Mouse (Mus musculus) lung, adult 18-20 months (tissue): ENCODE results near the gene Usp29.

Experiments
- DNase-seq, 2 experiments: peaks; one replicate each; pipeline ENCODE4 v3.0.0; 2022; ENCODE audit warnings: mixed read lengths in 2 of 2

Gene Usp29

DNA sequence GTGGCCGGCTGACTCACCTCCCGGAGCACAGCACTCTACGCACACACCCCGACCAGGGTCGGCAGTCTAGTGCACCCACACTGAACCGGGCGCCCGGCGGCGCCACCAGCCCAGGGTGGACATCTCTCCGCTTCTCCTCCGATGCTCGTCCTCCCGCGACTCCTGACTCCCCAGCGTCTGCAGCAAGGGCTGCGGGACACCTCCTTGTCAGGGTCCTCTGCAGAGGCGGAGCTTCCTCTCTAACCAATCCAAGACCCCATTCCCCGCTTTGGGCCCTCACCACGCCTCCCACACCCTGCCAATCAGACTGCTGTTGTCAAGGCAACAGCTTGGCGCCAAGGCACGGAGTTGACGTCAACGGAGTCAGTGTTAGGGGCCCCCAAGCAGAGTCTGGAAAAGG lies at the start of gene Usp29, which contains the start of gene Peg3:
Usp29 (plus strand) TSS at position 338 of the 400 bp plus-strand sequence.
Peg3 (minus strand) TSS at position 191 of the 400 bp plus-strand sequence.
- peak; percentile 50 to 64 for DNase-seq

DNA sequence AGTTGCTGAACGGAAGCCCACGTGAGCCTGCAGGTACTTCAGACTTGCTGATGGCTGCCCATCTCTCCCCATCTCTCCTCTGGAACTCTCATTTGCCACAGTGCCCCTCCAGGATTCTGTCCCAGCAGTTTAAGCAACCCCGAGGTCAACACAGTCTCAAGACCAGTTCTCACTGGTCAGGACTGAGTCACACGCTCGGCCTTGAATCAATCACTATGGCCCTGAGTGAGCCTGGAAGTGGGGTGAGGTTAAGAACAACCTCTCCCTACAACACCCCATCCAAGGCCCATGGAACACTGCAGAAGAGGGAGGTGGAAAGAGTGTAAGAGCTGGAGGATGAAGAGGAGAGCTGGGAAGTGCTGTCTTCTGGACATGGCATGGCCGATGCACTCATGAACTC lies 44.9 kb upstream of the Usp29 start:
- DNase-seq, result no peak

DNA sequence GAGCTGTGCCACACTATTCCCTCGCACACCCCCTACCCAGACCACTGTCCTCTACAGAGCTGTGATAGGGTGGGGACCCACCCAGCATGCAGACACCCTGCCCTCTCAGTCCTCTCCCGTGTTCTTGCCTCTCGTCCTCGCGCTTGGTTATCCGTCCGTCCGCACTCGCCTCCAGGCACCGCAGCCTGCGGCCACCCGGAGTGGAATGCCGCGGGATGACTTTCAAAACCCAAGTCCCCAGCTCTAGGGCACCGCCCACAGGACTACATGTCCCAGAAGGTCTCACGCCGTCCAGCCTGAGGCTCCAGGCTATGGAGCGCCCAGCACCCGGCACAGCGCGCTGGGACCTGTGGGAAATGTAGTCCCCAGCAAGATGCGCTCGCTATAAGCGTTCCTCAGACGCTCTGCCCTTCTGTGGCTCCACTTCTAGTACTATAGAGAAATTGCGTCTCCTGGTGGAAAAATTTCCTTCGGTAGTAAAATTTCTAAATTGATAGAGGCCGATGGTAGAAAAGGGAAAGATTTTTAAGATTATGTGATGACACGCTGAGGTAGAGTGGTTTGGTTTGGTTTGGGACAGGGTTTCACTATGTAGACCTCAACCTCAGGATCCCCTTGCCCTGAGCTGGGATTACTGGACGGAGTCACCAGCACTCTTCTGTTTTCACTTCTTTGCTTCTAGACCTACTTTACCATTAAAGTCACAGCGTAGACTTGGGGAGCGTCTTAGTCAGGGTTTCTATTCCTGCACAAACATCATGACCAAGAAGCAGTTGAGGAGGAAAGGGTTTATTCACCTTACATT lies 33.9 kb upstream of the Usp29 start, which contains the start of gene Zim1:
Zim1 (minus strand) TSS at position 210 of the 805 bp plus-strand sequence.
- peak; percentile 58 to 71 for DNase-seq

DNA sequence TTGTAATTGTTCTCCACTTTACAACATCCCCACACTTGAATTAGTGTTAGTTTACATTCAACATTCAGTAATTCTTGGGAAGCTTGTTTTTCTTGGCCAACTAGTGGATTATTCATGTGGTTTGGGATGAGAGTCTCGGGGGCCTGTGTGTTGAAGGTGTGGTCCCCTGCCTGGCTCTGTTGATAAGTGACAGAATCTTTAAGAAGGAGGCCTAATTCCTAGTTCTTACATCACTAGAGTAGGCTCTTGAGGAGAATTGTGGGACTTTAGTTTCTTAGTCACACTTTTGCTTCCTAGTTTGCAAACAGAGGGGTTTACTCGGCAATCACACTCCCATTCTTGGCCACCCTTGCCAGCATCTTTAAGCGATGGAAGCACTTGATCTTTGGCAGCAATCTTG lies 31.1 kb upstream of the Usp29 start:
- peak in 1 of 2 experiments; percentile 5 for DNase-seq

DNA sequence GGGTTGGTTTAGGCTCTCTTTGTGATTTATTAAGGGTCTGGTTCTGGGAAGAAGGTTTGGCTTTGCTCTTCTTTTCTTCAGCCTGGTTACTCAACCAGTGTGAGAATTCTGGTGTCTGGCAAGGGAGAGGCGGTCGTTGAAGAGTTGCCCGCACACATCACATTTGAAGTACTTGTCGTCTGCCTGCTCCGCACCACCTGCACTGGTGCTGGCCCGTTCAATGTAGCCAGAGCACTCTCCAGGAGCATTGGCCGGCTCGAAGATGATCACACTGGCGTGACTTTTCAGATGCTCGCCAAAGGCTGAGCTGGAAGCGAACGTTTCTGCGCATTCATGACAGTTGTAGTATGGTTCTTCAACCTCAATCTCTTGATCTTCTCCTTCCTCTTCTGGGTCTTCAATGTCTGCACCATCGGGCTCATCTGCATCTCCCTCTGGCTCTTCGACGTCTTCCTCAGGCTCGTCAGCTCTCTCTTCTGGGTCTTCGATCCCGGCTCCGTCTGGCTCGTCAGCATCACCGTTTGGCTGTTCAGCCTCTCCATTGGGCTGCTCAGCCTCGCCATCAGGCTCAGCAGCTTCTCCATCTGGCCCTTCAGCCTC lies 22.9 kb upstream of the Usp29 start:
- no peak for DNase-seq

DNA sequence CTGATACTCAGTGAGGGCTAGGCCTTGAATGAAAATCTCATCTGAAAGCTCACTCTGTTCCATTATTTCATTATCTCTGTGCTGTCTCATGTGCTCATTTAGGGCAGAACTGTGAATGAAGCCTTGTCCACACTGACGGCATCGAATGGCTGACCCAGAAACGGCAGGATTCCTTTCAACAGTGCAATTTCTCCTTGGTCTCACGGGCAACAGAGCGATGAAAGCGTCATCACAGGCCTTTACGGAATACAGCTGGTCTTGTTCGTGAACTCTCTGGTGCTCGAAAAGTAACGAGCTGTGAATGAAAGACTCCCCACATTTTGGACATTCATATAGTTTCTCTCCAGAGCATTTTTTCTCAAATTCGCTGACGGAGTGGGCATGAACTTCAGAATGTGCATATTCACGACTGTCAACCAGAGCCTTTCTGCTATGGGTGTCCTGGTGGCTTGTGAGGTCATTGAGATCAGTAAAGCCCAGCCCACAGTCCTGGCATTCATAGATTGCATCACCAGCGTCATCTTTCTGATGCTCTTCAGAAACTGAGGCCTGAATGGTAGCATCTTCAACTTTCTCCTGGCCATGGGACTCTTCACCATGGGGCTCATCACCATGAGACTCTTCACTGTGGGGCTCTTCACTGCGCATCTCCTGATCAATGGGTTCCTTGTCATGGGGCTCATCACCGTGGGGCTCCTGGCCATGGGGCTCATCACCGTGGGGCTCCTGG lies 21.8 kb upstream of the Usp29 start:
- no peak for DNase-seq

DNA sequence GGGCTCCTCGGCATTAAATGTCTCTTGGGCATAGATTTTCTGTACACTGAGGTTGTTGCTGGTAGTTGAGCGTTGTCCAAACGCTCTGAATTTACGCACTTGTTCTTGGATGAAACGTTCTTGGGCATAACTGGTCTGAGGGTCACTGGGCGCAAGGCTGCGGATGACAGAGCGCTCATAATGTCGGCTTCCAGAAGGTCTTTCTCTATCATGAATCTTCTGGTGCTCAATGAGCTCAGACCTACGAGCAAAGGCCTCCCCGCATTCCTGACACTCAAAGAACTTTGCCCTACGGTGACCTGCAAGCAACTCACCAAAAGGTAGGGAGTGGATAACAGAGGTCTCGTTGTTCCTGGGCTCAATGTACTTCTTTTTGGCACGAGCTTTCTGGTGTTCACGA lies 21.0 kb upstream of the Usp29 start:
- DNase-seq, result no peak

DNA sequence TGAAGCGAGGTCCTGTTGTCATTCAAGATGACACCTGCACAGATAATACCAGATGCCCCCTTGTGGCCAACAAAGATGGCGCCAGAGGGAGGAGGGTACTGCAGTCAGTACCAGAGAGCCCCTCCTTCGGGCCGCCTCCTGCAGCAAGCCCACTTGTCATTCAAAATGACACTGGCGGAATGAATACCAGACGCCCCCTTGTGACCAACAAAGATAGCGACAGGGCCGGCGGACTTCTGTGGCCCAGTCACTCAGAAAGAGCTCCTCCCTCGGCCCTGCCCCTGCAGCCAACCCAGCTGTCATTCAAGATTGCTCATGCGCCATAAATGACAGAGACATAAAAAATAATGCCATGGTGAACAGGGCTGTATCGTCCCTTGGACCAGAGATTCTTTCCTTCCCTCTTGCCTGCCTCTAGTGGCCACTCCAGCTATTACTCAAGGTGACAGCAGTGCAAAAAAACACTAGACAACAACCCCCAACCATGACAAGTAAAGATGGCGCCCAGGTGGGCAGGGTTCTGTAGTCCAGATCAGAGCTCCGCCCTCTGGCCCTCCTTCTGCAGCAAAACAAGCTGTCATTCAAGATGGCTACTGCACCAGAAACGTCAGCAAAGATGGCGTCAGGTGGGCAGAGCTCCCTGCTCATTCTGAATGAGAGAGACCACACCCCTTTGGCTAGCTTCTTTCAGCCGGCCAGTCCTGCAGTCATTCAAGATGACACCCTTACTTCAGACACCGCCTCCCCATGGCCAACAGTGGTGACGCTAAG lies 2.8 kb upstream of the Usp29 start:
- DNase-seq, result peak; percentile 73 to 75

DNA sequence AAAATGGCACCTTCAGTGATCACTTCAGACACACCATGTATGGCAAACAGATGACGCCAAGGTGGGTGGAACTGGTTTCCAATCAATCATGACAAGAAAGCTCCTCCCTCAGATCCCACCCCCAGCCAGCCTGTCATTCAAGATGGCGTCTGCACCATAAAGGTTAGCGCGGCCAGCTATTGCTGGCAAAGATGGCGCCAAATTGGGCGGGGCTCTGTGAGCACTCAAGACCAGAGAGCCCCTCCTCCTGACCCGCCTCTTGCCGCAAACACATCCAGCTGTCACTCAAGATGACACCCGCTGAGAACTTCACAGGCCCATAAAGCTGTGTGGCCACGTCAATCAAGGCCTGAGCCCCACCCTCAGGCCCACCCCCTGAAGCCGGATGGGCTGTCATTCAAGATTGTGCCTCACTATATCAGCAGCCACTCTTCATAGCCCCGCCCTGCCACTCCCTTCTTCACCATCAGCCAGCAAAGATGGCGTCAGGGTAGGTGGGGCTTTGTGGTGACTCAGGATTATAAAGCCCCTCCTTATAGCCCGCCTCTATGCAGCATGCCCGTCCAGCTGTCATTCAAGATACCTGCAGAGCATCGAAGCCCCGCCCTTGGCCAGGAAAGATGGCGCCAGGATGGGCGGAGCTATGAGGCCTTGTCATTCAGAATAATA lies 2.0 kb upstream of the Usp29 start:
- DNase-seq, result peak; percentile 87 to 88

DNA sequence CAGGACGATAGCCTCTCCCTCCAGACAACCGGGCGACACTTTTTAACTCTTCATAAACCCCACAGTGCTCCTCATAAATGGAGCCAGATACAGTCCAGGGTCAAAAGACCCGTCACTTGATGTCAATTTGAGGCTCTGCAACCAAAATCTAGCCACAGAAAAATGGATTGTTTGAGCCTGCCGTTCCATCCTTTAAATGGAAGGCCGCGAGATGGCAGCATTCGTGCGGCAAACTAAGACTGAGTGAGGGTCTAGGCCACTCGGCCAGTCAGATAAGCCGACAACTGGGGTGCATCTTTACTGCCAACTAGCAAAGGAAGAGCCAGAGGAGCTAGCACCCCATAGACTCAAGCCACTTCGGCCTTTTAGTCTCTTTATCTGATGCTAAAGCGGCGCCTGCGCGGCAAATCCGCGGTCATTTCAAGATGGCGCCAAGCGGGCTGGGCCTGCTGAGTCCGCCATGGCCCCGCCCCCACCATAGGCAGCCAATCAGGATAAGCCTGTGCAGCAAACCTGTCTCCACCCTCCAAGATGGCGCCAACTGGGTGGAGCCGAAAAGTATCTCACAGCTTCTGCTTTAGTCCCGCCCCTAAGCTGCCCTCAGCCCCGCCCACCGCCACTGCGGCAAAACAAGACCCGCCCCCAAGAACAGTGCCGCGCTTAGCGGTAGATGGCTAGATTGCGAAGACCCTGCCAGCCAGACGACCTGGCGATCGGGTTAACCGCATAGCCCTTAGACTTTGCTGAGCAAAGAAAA lies 1.1 kb upstream of the Usp29 start:
- peak; percentile 94 to 96 for DNase-seq

DNA sequence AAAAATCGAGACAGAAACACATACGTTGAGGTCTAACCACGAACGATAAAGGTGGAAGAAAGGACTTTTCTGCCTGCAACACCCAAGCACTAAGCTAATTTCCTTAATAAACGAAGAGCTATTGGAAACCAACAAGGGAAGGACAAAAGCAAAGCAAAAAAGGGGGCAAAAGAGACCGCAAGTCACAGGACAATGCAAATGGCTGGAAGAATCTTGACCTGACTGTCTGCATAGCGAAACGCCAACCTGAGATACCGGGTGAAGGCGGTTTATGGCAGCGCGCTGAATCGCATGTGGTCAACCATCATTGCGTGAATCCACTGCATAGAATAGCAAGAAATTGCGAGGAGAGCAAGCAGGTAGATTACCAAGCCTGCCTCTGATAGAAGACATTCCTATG lies 423 bp downstream of the Usp29 start:
- DNase-seq, result no peak

DNA sequence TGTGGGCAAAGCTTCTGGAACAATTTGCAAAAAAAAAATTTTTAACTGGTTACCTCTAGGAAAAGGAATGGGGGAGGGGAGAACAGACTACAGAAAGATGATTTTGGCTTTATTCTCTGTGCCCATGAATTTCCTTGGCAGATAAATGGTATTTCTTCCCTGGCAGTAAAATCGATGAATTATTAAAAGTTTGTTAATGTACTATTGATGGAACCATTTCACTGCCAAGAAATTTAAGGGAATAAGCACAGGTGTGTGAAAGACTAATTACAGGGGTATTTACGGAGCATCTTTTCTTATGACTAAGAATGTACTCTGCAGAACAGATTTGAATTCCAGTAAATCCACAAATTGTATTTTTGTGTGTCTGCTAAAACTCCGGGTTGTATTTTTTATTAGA lies 995 bp downstream of the Usp29 start:
- no peak for DNase-seq

DNA sequence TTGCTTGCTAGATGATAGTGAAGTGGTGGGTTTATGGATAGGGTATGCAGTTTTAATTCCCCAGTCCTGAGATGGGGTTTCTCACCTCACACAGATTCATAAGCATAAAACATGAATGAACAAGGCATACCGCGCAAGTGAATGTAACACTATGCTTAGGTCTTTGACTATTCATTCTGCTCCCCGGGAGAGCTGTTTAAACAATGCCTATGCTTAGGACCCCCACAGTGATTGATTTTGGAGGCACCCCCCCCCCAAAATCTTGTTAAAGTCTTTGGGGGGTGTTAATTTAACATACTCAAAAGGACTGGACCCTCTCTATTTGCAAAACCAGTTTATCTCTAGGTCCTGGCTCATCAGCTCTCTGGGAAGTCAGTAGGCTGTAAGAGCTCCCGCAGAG lies 1.6 kb downstream of the Usp29 start:
- DNase-seq, result no peak

DNA sequence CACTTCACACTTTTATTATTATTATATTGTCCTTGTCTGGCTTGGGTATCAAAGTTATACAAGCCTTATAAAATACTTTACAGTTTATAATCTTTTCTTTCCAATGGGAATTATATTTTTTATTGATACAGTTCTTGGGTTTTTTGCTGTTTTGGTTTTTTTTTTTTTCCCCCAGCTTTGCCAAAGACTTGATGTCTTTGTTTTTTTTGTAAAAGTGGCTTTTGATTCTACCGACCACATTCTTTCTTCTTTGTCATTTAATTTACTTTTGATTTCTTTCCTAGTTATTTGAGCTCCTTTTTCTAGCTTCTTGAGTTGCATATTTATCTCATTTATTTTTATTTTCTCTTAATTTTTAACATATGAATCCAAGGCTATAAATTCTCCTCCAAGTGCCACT lies 5.7 kb downstream of the Usp29 start:
- no peak for DNase-seq

DNA sequence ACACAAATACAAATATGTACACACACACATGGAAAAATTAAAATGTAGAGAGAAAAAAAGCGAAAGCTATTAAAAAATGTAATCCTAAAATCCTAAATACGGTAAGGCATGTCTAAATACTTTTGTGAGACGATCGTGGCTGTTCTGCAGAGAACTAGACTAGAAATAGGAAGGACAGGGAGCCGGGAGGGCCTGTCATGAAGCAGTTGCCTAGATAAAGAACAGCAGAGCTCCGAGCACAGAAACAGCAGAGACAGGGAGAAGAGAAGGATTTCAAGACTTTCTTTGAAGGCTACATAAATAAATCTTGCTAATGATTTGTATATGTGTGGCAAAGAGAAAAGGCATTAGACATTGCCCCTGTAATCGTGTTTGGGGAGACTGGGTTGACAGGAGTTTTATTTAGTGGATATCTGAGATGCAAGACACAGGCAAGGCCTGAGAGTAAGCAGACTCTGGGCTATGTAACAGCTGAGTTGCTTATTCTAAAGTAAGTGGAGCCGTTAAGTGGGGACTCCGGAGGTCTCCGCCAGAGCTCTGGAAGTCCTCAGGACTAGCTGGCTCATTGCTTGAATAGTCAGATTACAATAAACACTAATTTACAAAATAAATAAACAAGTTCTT lies 14.0 kb downstream of the Usp29 start:
- no peak for DNase-seq

DNA sequence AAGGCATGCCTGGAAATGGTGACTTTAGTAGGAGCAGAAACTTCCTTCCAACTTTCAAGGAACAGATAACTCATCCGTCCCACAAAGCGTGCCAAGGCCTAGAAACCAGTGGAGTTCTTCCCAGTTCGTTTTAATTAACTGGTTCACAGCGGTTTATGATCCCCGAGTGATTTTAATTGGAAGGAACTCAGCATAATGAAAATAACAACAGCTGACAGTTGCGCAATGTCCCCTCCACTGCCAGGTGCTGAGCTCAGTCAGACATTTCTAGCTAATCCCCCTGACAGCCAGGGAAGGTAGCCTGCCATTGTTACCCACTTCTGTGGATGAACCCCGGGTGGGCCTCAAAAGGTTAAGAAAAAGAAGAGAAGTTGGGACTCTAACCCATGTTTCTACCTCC lies 18.8 kb downstream of the Usp29 start:
- peak; percentile 3 to 7 for DNase-seq

DNA sequence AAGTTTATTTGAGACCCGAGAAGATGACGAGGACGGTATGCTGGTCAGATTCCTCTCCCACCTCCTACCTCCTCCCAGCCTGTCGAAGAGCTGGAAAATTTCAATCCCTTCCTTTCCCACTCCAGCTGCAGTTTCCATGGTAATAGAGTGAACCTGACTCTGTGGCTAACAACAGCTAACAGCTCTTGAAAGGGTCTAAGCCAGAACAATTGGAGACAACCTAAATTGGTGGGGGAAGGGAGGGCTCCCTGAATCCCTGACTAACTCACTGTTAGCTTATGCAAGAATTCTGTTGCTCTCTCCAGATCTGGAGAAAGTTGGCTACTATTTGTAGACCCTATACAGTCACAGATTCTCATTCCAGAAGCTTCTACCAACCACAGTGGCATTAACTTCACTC lies 23.1 kb downstream of the Usp29 start:
- DNase-seq, result no peak

DNA sequence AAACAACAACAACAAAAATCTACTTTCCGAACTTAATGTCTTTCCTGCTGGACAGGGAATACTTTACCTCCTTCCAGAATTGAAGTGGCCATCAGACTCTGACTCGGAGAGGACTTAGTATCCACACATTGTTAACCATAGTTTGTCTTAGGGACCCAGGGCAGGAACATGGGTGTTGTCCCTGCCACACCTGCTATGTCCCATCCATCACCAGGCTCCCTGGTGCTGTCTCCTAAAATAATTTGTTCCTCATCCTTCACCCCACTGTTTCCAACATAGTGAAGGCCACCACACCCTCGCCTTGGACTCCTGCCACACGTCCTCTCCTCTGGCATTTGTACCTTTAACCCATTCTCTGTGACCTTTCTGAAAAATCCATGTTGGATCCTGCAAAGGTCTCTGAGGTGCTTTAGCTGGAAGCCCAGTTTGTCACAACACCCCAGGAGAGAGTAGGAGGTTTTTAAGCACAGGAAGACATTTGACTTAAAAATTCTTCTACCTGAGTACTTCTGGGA lies 26.5 kb downstream of the Usp29 start:
- DNase-seq, result no peak

DNA sequence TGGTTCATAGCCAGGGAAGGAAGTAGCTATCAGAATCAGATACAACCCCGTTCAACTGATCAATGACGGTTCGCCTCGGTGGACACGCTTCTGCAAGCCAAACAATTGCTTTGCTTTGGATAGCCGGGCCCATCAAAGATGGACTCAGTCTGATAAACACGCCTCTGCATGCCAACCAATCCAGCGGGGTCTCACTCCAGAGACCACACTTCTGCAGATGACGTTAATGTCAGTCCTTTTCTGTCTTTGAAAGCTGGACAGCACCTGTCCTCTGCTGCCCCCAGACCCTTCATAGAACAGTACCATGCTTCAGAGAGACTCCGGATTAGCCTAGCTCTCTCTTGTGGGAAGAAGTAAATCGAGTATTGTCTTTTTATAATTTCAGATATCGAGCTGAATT lies 29.3 kb downstream of the Usp29 start:
- no peak for DNase-seq

DNA sequence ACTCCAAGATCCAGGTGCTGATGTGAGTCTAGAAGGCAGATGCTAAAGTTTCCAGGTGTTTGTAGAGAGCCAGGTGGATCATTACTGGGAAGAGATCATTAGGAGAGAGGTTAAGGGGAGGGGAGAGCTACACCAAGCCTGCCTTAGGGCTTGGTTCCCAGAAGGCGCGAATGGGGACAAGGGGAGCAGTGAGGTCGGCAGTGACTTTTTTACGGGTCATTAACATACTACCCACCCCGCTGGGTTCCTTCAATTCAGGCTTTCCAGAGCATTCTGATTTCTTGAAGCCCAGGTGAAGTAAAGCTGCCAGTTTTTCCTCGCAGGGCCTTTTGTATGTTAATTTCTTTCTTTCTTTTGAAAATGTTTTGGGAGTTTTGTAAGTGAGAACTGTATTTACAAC lies 29.8 kb downstream of the Usp29 start:
- DNase-seq, result no peak

DNA sequence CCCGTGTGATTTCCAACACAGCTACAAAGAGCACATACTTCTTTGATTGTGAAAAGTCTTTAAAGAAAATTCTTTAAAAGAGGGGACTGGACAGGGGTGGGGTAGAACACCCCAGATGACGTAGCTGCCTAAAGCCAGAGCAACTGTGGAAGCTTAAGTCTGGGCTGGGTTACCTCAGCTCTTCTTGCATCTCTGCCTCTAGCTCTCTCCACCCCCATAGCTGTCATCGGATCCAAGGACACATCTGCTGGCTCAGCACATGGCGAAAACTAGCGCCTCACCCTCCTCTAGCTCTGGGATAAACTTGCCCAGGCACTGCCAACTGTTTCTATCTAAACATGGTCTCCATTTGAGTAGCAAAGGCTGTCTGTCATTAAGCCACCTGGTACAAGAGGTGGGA lies 34.9 kb downstream of the Usp29 start:
- no peak for DNase-seq
